Mouse (Mus musculus) liver, embryonic 14.5 days (tissue): ENCODE measurements around the gene BC107364.

Source experiments
- CTCF ChIP-seq: IDR thresholded peaks from 2 replicates; pipeline ENCODE4 v1.5.1; 2016; ENCODE audit warnings: antibody characterized with exemption, low read depth, control low read depth
- EP300 ChIP-seq: IDR thresholded peaks from 2 replicates; pipeline ENCODE4 v1.6.1; 2016; ENCODE audit warnings: antibody characterized with exemption, low read depth

- no peak for TF ChIP-seq CTCF
- no peak for TF ChIP-seq EP300
Observed at GRCm38 (mm10) chr3:96474909-96475655, 23.0 kb upstream of the BC107364 start.
